Mouse (Mus musculus) adrenal gland, adult 2 months (tissue): Measurements from ENCODE around the gene Pbp2. TPM values are rescaled to one million over a fixed set of nuclear protein-coding genes. Genes with fewer than 3 reads are reported as not detected.

ENCODE experiments used
- DNase-seq: peaks from one replicate; pipeline ENCODE4 v3.0.0; 2021
- polyA plus RNA-seq: library from polyadenylated mRNA; depleted of rRNA; stranded (reverse); fragments of >200 nt; gene quantifications from 2 replicates; pipeline ENCODE4 v1.2.3, GENCODE M21; 2012
- total RNA-seq, 2 experiments: library from RNA; stranded (reverse); gene quantifications; 2 replicates each; pipeline ENCODE4 v1.2.3; 2021

Gene Pbp2
- total and polyA plus RNA-seq, 3 experiments: not detected

DNA sequence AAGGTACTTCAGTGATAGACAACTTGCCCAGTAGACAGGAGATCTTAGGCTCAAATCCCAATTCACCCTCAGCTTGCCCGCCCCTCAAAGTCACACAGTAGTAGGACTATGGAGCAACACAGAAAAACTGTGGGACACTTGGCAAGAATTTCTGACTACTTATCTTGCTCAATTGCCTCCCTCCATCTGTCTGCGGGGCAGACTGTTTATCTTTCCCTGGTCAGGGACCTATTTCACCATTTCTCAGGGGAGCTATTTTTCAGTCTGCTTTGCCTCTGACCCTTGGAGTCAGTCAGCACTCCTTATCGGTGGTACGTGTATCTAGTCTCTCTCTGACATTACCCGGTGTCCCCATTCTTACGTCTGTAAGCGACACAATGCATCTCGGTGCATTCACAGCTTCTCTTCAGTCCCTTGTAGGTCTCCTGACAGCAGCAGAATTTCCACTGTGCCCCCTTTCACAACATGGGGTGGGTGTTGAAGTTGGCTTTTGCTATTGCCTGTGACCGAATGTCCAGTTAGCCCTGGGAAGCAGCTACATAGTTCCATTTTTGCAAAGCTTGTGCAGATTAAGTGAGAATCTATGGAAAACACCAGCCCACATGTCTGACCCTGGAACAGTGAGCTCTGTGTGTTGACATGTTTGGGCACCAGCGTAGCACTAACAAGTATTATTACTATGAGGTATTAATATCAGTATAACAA lies 7.6 kb downstream of the Pbp2 start:
- peak; percentile 19 for DNase-seq

DNA sequence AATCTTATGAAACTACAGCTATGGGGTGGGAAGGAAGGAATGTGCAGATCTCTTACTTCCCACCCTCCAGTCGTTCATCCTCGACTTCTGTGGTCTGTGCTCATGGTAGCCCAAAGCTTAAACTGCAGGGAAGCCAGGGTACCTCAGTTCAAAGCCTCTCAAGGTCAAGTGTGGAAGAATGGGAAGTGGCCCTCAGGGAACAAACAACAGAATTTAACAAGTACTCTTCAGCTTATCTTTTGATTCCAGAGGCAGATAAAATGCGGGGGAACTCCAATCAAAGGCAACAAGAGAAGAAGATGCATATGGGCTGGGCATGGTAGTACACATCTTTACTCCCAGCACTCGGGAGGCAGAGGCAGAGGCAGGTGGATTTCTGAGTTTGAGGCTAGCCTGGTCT lies 9.7 kb downstream of the Pbp2 start:
- no peak for DNase-seq

DNA sequence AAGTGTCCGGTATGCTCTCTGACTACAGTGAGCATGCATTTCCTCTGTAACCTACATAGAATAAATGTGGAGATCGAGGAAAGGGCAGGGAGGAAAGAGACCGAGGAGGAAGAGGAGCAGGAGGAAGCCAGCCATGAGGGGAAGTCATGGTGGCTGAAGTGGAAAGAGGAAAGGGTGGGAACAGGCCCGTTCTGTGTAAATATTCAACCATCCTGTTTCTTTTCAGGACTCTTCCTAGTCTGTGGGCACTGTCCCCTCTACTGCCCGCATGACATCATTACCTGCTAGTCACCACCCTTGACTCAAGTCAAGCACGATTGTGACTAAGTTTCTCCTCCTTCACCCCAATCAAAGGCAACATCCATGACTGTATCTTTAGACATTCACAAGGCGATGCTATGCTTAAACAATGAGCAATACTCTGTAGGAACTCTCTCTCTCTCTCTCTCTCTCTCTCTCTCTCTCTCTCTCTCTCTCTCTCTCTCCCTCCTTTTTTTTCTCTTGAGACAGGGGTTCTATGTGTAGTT lies 11.1 kb downstream of the Pbp2 start:
- DNase-seq: no peak

DNA sequence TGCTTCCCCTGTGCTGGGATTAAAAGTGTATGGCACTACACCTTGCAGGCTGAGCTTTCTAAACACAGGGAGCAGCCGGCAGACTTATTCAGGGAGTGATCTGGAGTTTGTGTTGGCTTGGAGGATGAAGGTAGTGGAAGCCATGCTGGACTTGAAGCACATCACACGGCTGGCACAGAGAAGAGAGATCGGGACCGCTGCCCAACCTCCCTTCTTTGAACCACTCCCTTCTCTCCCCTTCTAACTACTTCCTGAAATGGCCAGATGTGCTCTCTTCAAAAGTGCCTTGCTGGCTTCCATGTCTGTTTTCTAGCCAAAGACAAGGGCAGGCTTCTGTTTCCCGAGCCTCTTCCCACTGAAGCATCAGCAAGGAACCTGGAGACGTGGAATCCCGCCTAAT lies 12.6 kb downstream of the Pbp2 start:
- DNase-seq: no peak

DNA sequence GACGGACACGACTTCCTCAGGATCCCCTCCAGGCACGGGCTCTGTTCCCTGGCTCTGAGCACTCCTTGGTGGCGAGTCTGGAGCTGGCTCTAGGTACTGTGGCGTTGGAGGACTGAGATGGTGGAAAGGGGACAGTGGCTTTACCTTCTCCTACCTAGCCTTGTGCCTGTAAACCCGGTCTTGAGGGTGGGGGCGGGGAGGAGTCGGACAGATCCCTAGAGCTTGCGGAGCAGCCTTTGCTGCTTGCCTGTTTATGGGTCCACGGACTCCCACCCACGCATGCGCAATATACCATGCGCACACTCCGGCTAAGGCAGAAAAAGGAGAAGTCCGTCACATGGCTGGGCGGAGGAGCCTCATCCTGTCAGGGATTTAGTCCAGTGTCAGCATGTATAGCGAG lies 13.9 kb downstream of the Pbp2 start:
- DNase-seq: peak; percentile 14

DNA sequence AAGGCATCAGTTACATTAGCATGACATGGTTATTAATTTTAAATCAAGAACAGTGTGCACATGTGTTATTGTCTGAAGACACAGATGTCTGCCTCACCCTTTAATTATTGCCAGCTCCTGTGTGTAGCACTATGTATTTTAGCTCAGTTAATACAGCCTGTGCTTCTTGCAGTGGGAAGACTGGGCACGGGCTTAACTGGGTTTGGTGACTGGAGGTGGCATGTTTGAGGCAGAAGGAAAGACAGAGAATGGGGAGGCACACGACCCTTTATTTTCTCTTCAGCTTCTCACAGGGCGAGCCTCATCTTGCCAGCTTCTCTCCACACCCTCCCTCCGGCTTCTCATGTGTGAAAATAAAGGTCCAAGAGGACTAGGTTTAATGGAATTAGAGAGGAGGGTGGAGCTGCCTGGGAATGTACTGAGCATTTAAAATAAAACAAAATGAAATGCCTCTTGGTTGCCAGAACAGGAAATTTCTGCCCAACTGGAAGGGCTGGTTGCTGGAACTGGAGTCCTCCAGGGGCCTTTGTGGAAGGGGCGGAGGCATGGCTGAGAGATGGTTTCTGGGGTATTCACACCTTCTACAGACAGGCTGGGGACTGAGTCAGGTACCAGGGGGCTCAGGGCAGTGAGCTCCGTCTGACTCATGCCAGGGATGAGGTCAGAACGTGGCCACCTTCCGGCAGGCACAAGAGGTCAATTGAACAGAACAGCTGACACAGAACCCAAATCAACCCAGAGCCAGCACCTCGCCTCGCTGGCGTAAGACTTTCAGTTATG lies 14.9 kb downstream of the Pbp2 start:
- DNase-seq: peak; percentile 24

DNA sequence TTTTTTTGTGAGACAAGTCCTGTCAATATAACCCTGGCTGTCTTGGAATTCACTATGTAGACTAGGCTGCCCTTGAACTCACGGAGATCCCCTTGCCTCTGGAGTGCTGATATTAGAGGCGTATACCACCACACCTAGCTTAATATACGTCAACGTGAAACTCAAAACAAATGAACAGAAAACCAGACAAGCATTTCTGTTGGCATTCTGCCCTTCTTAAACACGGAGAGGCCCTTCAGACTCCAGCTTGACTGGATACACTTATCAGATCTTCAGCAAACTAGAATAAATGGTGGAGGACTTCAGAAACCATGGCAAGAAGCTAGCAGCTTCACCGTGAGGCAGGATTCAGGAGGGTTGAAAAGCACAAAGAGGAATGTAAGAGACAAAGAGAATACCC lies 16.1 kb downstream of the Pbp2 start:
- DNase-seq: no peak

DNA sequence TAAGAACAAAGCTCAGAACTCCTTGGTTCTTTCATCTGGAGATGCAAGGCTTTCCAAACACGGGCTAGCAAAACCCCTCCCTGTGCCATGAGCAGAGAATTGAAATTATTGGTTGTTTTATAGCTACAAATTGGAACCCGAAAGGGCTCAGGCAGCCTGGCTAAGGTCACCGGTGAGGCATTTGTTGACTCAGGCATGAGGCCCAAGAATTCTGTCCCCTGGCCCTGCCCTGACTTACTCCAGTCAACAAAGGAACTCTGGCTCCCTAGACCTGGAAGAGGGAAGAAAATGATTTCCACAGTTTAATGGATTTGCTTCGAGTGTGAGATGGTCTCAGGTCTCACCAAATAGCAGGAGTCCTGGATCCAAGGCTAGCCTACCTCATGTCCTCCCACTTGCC lies 17.8 kb downstream of the Pbp2 start:
- DNase-seq: peak; percentile 18

DNA sequence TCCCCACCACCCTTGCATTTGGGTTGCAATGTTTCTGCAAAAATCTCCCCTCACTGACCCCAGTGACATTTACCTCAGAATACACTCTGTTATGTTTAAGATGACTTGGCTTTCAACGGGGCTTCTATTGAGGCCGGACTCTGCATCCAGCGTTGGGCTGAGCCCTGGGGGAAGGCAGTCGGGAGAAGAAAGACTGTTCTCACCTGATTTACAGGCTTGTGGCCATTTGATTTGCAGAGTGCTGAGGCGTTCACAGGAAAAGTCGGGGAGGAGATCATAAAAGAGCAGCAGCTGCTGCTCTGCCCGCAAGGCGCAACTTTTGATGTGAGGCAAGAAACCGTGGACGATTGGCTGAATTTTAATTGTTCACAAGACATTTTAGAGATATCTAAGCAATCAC lies 30.3 kb downstream of the Pbp2 start:
- no peak for DNase-seq

DNA sequence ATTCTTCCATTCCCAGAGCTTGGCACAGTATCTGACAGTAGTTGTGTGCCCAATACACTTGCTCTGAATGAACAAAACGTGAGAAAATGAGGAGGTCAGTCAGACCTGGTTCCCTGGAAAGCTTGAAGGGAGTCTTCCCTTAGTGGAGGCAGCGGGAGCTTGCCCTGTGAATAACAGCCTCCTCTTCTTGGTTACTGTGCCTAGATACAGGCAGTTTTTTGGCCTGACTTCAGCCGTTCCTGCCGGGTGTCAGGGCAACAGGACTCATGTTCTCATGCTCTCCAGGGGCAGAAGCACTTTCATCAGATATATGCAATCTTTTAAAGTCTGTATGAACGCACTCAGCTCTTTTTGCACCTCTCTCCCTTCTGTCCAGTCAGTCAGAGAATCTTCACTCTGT lies 30.9 kb downstream of the Pbp2 start:
- DNase-seq: no peak

DNA sequence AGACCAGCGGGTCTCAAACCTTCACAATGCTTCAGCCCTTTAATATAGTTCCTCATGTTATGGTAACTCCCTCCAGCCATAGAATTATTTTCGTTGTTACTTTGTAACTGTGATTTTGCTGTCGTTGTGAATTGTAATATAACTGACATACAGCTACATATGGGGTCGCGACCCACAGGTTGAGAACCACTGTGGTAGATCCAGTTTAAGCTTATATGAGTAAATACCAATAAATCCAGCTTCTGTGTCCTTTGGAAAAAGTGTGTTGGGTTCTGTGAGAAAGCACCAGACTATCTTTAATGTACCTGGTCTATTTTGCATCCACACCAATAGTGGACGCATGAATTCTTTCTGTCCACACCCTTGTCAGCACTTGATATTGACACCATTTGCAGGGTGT lies 31.9 kb downstream of the Pbp2 start:
- no peak for DNase-seq

DNA sequence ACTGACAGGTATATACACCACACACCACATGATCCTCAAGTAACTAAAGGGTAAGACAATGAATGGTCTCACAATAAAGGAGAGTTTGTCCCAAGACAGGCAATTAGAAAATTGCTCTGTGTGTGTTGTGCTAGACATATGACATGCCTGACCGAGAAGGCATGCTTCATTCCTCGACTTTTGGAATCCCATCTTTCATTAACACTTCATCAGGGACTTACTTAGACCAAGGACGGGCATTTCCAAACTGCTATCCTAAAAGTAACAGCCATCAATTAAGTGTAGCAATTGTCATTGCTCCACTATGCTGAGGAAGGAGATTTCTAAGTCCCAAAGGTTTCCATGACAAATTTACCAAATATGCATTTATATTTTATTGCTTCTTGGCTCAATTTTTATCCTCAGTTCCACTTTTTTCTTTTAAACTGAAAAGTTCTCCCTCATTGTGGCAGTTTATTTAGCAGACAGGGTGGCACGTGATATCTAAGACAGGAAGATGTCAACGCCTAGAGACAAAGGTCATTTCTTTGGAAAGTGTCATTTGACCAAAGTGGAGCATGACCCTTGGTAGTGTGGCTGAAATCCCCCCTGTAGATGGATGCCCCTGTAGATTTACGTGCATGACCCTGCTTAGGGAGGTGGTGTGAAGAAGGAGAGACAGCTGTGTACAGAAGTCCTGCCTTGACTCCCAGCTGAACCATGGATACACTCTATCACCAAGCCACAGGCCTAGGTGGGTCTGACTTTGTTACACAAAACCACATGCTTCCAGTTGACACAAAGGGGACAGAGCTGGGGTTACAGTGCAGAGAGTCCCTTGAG lies 33.5 kb downstream of the Pbp2 start:
- DNase-seq: no peak

DNA sequence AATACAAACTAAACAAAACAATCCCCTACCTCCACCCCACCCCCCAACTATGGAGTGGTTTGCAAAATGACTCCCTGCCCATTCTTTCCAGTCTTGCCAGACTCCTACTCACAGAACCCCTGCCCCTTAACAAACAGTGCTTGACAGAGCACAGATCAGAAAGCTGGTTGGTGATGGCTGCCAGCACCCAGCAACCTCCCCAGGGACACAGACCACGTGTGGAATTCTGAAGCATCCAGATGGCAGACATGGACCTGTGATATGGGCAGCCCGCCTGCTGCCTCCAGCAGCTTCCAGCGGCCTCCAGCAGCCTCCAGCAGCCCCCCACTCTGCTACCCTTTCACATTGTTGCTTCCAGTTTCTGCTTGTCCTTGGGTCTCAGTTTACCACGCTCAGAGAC lies 35.0 kb downstream of the Pbp2 start:
- no peak for DNase-seq

DNA sequence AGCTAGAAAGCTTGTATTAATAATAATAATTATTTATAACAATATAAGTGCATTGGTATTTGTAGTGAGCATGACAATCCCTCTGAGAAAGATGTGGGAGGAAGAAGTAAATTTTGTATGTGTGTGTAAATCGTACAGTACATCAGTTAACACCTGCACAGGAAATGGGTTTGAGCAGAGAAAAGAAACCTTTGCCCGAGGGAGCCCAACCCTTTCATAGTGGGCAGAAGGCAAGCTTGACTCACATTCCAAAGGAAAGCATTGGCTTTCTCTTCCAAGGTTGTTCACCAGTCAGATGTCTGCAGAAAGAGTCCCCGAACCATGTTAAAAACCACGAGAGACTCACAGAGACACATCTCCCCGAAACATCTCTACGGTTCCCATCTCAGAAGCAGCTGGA lies 37.1 kb downstream of the Pbp2 start:
- DNase-seq: no peak

DNA sequence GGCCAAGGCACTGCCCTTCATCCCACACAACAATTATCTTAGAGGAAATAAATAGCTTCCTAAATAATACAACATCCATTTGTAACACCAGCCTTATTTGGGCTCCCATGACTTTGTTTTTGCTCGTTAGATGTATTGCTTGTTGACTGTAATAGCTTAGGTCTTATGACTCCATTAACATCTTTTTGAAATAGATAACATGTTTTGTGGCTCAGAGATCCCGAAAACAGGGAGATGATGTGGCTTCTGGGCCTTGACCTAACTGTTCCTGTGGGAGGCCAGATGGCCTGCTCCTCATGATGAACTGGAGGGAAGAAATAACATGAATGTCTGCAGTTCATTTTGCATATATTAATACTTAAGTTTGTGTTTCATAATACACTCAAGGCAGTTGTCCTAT lies 38.4 kb downstream of the Pbp2 start:
- DNase-seq: no peak

DNA sequence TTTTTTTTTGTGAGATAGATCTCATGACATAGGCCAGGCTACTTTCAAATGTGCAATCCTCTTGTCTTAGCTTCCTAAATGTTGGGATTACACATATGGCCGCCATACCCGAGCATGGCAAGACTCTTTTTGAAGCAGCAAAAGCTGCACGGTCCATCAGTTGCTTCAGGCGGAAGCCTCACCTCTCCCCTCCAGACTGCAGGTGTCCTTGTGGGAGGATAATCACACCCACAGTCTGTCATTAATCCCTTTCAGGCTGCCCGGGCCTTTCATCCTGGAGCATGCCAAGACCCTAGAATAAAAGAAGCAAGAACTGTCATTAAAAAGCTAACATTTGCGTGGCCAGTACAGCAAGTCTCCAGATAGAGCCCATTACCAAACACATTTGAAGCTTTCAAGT lies 40.6 kb downstream of the Pbp2 start:
- no peak for DNase-seq

DNA sequence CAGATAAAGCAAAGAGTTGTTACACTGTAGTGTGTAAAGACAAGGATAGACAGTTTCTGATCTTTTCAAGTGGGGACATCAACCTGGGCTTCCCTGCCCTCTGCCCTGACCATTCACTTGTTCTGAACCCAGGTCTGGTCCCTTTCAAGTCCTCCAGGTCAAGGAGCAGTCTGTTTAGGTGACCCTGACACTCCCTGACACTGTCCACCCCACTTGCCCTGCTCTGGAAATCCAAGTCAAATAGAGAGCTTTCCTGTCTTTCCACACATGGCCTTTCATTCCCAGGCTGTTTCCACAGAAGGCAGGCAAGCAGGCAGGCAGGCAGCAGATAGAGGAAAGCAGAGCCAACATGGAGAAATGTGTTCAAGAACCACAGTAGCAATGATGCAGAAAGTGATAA lies 41.8 kb downstream of the Pbp2 start:
- DNase-seq: no peak

DNA sequence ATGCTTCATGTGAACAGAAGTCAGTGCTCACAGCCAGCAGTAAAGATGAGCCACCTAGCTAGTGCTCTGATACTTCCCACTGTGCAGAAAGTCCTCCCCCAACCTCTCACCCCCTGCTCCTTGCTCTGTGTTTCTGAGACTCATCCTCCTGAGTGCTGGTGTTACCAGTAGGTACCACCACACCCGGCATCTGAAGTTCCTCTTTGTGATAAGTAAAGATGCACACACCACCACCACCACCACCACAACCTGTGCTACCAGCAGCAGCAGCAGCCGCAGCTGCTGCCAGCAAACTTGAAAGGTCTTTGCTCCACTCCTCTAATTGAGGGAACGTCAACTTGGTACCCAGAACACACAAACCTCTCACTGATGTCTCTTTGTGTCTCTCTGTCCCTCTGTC lies 43.0 kb downstream of the Pbp2 start:
- no peak for DNase-seq

DNA sequence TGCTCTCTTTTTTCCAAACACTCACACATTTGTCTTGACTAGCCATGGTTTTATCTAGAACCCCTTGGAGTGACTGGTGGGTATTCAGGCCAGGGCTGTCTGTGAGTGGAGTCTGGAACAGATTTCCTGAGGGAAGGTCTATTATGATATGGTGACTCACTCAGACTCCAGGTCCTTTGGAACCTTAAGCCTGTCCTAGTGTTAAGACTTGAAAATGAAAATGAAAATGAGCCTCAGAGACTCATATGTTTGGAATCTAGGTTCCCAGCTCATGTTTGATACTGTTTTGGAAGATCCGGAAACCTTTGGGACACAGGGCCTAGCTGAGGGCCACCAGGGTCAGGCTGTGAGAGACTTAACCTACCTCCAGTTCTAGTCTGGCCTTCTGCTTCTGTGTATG lies 44.1 kb downstream of the Pbp2 start:
- DNase-seq: no peak

DNA sequence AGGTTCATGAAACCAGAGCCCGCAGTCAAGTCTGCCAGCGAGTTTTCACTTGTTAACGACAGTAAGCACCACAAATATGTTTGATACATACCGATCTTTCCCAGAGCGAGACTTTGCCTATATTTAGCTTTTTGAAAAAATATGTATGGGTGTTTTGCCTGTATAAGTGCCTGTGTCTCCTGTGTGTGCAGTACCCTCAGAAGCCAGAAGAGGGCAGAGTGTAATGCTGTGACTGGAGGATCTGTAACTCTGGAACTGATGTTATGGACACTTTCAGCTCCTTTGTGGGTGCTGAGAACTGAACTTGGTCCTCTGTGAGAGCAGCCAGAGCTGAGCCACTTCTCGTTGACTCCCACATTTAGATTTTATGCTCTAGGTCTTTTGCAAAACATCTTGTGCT lies 46.1 kb downstream of the Pbp2 start:
- DNase-seq: no peak

DNA sequence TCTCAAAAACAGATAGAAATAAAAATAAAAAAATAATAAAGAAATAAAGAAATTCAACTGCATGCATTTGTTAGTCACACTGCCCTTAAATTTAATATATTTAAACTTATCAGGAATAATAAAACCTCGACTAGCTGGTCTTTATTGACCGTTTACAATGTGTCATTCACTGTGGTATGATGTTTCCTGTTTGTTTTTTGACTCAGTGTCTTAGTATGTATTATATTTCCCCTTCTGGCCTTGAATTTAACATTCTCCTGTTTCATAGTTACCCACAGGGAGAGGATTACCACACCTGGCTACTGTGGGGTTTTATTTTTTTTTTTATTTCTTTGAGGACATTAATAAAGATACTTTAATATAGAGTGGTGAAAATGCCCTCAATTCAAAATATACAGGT lies 47.6 kb downstream of the Pbp2 start:
- no peak for DNase-seq

DNA sequence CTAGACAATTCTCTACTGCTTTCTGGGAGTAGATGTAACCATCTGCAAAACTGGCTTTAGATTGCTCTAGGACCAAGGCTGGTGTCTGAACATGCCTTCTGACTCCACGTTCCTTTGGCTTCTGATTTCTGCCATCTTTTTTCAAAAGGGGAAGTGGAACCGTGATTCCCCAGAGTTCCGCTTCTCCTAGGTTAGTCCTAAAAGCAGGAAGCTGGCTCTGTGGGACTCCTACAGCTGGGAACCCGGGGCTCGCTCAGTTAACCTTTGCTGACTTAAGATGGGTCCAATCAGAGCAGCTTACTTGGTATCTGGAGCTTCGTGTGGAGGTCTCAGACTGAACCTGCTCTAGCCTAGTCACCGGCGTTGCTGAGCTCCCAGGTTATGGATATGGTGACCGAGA lies 49.1 kb downstream of the Pbp2 start:
- no peak for DNase-seq

DNA sequence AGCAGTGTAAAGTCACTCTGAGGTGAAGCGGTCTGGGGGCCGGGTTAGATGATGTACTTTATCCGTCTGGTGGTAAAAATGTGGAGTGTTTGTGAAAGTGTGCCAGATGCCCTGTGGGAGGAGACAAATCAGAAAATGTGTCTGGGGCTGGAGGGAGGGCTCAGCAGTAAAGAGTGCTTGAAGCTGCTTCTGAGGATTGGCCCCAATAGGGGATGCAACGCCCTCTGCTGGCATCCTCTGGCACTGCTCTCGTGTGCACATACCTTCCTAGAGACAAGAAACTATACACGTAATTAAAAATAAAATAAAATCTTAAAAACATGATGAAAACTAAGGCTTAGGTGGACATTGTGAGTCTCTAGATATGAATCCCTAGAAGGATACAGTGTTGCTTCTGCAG lies 49.8 kb downstream of the Pbp2 start:
- no peak for DNase-seq
